Mouse (Mus musculus) embryo, embryonic 11 days (tissue): ENCODE results near the gene Skp1a.
"Not testable (repeated sequence)": the region's sequence is repeated elsewhere in the genome, so short reads cannot be mapped to it uniquely, and the experiment has no call there.

ENCODE experiments used
- DNase-seq: peaks from one replicate; pipeline ENCODE4 v3.0.0-alpha.2; 2015

Gene Skp1a

GRCm38 (mm10) chr11:52231606-52232541 is at the start of gene Skp1a:
TSS of gene Skp1a (plus strand) at chr11:52231995.
- DNase-seq: peak; percentile 93

- not testable (repeated sequence) for DNase-seq
Measured at GRCm38 (mm10) chr11:52196496-52197023, 35.2 kb upstream of the Skp1a start.

GRCm38 (mm10) chr11:52213887-52214286 is 17.9 kb upstream of the Skp1a start, which contains the start of gene Olfr1371:
TSS of gene Olfr1371 (minus strand) at chr11:52213987.
- DNase-seq: no peak

- peak; percentile 79 for DNase-seq
Measured at GRCm38 (mm10) chr11:52220282-52220681, 11.5 kb upstream of the Skp1a start.

- DNase-seq: not testable (repeated sequence)
Measured at GRCm38 (mm10) chr11:52221921-52222320, 9.9 kb upstream of the Skp1a start.

GRCm38 (mm10) chr11:52222891-52223290 is 8.9 kb upstream of the Skp1a start:
- DNase-seq: no peak

GRCm38 (mm10) chr11:52223968-52224682 is 7.7 kb upstream of the Skp1a start:
- peak; percentile 42 for DNase-seq

- no peak for DNase-seq
Measured at GRCm38 (mm10) chr11:52225986-52226599, 5.7 kb upstream of the Skp1a start.

GRCm38 (mm10) chr11:52227053-52227452 is 4.7 kb upstream of the Skp1a start:
- no peak for DNase-seq

- no peak for DNase-seq
Measured at GRCm38 (mm10) chr11:52227466-52228226, 4.1 kb upstream of the Skp1a start.

- no peak for DNase-seq
Measured at GRCm38 (mm10) chr11:52228722-52229448, 2.9 kb upstream of the Skp1a start.

GRCm38 (mm10) chr11:52230694-52231093 is 1.1 kb upstream of the Skp1a start:
- DNase-seq: no peak

GRCm38 (mm10) chr11:52233043-52233653 is 1.4 kb downstream of the Skp1a start:
- DNase-seq: no peak

GRCm38 (mm10) chr11:52233906-52234305 is 2.1 kb downstream of the Skp1a start:
- DNase-seq: no peak

GRCm38 (mm10) chr11:52234509-52234908 is 2.7 kb downstream of the Skp1a start:
- no peak for DNase-seq

GRCm38 (mm10) chr11:52240898-52241542 is 9.2 kb downstream of the Skp1a start:
- DNase-seq: no peak

GRCm38 (mm10) chr11:52249452-52249851 is 17.7 kb downstream of the Skp1a start:
- DNase-seq: no peak

GRCm38 (mm10) chr11:52251770-52252169 is 20.0 kb downstream of the Skp1a start:
- DNase-seq: no peak

GRCm38 (mm10) chr11:52252692-52253091 is 20.9 kb downstream of the Skp1a start:
- DNase-seq: no peak

GRCm38 (mm10) chr11:52253674-52254375 is 22.0 kb downstream of the Skp1a start:
- peak; percentile 76 for DNase-seq
